Mouse (Mus musculus): ENCODE results near the gene Gtf3c2.

DNA sequence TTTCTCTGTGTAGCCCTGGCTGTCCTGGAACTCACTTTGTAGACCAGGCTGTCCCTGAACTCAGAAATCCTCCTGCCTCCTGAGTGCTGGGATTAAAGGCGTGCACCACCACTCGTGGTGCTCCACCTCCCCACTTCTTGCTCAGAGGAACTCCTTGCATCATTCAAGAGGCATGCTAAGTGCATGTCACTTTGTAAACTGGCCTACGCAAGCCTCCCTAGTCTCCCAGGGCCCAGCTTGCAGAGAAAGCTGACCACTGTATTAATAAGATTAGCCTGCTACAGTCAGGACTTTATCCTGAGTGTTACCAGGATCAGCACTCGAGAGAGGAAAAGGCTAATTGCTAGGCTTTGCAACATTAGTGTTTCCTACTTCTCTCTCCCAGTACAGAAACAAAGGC lies 11.3 kb downstream of the Gtf3c2 start:
- TF ChIP-seq CTCF (IDR thresholded peaks at IDR 0.05; ENCODE audit: low read depth, low read length) (no peak), TAL1 (conservative IDR thresholded peaks at IDR 0.05; ENCODE audit: low read depth, low read length) (no peak), GATA1 (IDR thresholded peaks at IDR 0.05; ENCODE audit: borderline replicate concordance, low read length) (no peak), POLR2AphosphoS5 (IDR thresholded peaks at IDR 0.05; ENCODE audit: insufficient replicate concordance, low read depth, low read length) (no peak), GATA2 (IDR thresholded peaks at IDR 0.05; ENCODE audit: borderline replicate concordance, low read depth, low read length) (no peak)
